Mouse (Mus musculus) frontal cortex, adult 2 months (tissue): ENCODE measurements at regions not wholly inside any gene's neighbourhood (a gene's known extent, or its start where the extent isn't known, plus 50 kb on each side); places are given as distances from the start of the nearest gene placed in this dataset.
"Not testable (repeated sequence)": the region's sequence is repeated elsewhere in the genome, so short reads cannot be mapped to it uniquely, and the experiment has no call there.

Experiments
- DNase-seq, 2 experiments: peaks; one replicate each; pipeline ENCODE4 v3.0.0; 2022; ENCODE audit warnings: low spot score in 1 of 2; ENCODE audit errors: extremely low spot score in 1 of 2

- no peak for DNase-seq
Measured at GRCm38 (mm10) chr16:63102930-63103329, 248.8 kb downstream of the Pros1 start.

GRCm38 (mm10) chr16:63104383-63104782 lies 250.3 kb downstream of the Pros1 start:
- peak in 1 of 2 experiments; percentile 47 for DNase-seq

- DNase-seq, result no peak
Measured at GRCm38 (mm10) chr16:63104938-63105714, 251.0 kb downstream of the Pros1 start.

GRCm38 (mm10) chr16:63116456-63116855 lies 262.3 kb downstream of the Pros1 start:
- peak; percentile 32 to 67 for DNase-seq

GRCm38 (mm10) chr16:63118721-63119120 lies 264.6 kb downstream of the Pros1 start:
- peak in 1 of 2 experiments; percentile 12 for DNase-seq

GRCm38 (mm10) chr16:63143851-63144250 lies 289.7 kb downstream of the Pros1 start:
- no peak for DNase-seq

GRCm38 (mm10) chr16:63155300-63155821 lies 301.3 kb downstream of the Pros1 start:
- DNase-seq, result no peak

GRCm38 (mm10) chr16:63170101-63170500 lies 316.0 kb downstream of the Pros1 start:
- DNase-seq, result no peak

GRCm38 (mm10) chr16:63179228-63179627 lies 325.1 kb downstream of the Pros1 start:
- DNase-seq, result peak; percentile 8 to 66

- no peak for DNase-seq
Measured at GRCm38 (mm10) chr16:63191181-63191580, 337.1 kb downstream of the Pros1 start.

- no peak for DNase-seq
Measured at GRCm38 (mm10) chr16:63191623-63192022, 337.5 kb downstream of the Pros1 start.

GRCm38 (mm10) chr16:63194595-63194994 lies 340.5 kb downstream of the Pros1 start:
- no peak for DNase-seq

- DNase-seq, result not testable (repeated sequence)
Measured at GRCm38 (mm10) chr16:63213471-63213870, 359.4 kb downstream of the Pros1 start.

GRCm38 (mm10) chr16:63220228-63220879 lies 366.2 kb downstream of the Pros1 start:
- DNase-seq, result peak in 1 of 2 experiments; percentile 23

GRCm38 (mm10) chr16:63224608-63225007 lies 370.5 kb downstream of the Pros1 start:
- no peak for DNase-seq

GRCm38 (mm10) chr16:63225097-63225496 lies 371.0 kb downstream of the Pros1 start:
- no peak for DNase-seq

GRCm38 (mm10) chr16:63229135-63229534 lies 375.0 kb downstream of the Pros1 start:
- DNase-seq, result peak in 1 of 2 experiments; percentile 13

- DNase-seq, result no peak
Measured at GRCm38 (mm10) chr16:63229567-63229966, 375.5 kb downstream of the Pros1 start.

- no peak for DNase-seq
Measured at GRCm38 (mm10) chr16:63270173-63270572, 416.1 kb downstream of the Pros1 start.

- DNase-seq, result no peak
Measured at GRCm38 (mm10) chr16:63277556-63277955, 423.4 kb downstream of the Pros1 start.

GRCm38 (mm10) chr16:63278259-63278697 lies 424.2 kb downstream of the Pros1 start:
- no peak for DNase-seq

- DNase-seq, result no peak
Measured at GRCm38 (mm10) chr16:63287655-63288054, 433.5 kb downstream of the Pros1 start.
